Mouse (Mus musculus): Measurements from ENCODE around the gene Gm20604.

DNA sequence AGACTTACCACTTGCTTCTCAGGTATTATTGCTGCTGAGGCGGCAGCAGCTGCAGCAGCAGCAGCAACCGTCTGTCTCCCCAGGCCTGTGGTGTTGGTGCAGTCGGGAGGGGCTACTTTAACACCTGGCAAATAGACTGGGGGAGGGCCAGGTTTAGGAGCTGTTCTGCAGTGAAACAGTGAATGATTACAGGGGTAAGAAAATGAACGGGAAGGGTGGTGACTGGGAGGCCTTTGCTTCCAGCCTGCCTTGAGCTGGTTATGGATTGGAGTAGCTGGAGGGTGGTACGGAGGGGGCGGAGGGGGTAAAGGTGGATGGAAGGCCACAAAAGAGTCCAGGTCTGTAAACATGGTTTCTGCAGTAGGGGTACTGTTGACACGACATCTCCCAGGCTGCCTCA is 29.5 kb upstream of the Gm20604 start:
- TF ChIP-seq POLR2A (IDR thresholded peaks at IDR 0.05; ENCODE audit: low read depth, low read length) = no peak
- TF ChIP-seq CTCF (conservative IDR thresholded peaks at IDR 0.05; ENCODE audit: insufficient read depth, insufficient read length, low read depth, low read length) = no peak

Measured in kidney, adult 2 months (tissue).